Mouse (Mus musculus): ENCODE measurements around the gene Ccdc32.

DNA sequence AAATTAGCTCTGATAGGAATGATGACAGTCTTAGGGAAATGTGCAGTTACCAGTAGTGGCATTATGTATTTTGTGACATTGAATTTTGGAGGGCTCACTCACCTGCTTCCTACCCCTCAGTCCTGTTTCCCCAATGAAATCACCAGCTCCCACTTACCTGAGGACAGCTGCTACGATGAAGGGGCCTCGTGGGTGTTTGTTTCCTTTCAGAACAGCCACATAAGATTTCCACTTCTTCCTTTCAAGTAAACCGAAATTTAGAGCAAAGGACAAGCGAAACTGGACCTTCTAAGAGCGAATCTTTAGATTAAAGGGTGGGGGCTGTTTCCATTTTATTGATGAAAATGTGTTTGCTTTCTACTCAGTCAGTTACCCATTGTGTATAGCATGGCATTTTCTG, 57.1 kb downstream of the Ccdc32 start:
- TF ChIP-seq CTCF (IDR thresholded peaks at IDR 0.05; ENCODE audit: borderline replicate concordance, extremely low read depth, insufficient read depth, insufficient read length) (no peak), POLR2A (IDR thresholded peaks at IDR 0.05; ENCODE audit: borderline replicate concordance, extremely low read depth, insufficient read depth, insufficient read length, poor library complexity, severe bottlenecking) (no peak)

All from brain, embryonic 14.5 days (tissue).